Mouse (Mus musculus): ENCODE results near the gene Ltb4r1. TPM values are rescaled to one million over a fixed set of nuclear protein-coding genes. Genes with fewer than 3 reads are reported as not detected.

Ltb4r1 gene
- polyA plus RNA-seq, 1 experiment from 2014 or later, result 1.0 TPM

DNA sequence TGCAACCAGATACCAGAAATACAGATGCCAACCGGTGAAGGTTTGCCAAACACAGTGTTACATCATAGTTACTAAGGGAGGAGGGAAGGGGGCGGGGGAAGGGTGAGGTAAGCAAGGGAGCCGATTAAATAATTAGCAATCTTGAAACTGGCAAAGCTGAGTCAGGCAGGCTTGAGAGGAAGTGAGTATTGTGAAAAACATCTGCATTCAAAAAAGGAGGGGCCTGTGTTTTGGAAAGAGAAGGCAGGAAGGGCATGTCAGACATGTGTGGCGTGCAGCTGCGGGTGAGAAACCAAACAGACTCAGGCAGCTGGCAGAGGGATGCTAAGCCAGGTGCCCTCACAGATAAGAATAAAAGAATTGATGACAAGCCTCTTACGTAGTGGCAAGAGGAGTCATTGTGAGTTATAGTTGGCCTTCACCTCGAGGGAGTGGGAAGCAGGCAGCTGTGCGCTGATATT is 41.3 kb upstream of the Ltb4r1 start:
- Histone ChIP-seq H3K27me3 (replicated peaks; ENCODE audit: control insufficient read depth, insufficient read depth, low read length) (no peaks in the 10 kb centered on the region), H3K9ac (ENCODE audit: low read depth, low read length) (no peak overlapping the region), H3K9me3 (ENCODE audit: control insufficient read depth, low read length) (no peaks in the 10 kb centered on the region), H3K36me3 (ENCODE audit: control insufficient read depth, insufficient read depth, low read length) (no peaks in the 10 kb centered on the region), H3K27ac (ENCODE audit: low read length) (no peak overlapping the region), H3K4me1 (ENCODE audit: control insufficient read depth, insufficient read depth, low read length) (peaks cover 3% of the 10 kb centered on the region; the same call in 1 of the 2 replicates), H3K4me3 (ENCODE audit: low read length) (no peak overlapping the region), H3K4me2 (ENCODE audit: low read depth, low read length) (no peak overlapping the region)
- 53% methylated on average over 8 of the region's 8 CpGs for WGBS
- ATAC-seq, result no peak

DNA sequence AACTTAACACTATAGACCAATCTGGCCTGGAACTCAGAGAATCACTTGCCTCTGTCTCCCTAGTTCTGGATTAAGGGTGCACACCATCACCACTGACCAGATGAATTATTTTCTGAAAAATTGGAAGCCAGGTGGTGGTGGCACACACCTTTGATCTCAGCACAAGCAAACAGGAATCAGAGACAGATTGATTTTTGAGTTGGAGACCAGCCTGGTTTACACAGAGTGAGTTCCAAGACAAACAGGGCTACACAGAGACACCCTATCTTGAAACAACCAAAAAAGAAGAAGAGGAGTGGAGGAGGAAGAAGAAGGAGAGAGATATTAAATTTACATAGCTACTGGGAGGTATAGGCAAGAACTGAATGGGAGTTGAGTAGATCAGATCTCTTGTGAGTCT is 39.5 kb upstream of the Ltb4r1 start:
- Histone ChIP-seq H3K9ac (ENCODE audit: low read depth, low read length) (no peak overlapping the region), H3K4me1 (ENCODE audit: control insufficient read depth, insufficient read depth, low read length) (peaks cover 3% of the 10 kb centered on the region; the same call in 1 of the 2 replicates)
- ATAC-seq, result no peak

DNA sequence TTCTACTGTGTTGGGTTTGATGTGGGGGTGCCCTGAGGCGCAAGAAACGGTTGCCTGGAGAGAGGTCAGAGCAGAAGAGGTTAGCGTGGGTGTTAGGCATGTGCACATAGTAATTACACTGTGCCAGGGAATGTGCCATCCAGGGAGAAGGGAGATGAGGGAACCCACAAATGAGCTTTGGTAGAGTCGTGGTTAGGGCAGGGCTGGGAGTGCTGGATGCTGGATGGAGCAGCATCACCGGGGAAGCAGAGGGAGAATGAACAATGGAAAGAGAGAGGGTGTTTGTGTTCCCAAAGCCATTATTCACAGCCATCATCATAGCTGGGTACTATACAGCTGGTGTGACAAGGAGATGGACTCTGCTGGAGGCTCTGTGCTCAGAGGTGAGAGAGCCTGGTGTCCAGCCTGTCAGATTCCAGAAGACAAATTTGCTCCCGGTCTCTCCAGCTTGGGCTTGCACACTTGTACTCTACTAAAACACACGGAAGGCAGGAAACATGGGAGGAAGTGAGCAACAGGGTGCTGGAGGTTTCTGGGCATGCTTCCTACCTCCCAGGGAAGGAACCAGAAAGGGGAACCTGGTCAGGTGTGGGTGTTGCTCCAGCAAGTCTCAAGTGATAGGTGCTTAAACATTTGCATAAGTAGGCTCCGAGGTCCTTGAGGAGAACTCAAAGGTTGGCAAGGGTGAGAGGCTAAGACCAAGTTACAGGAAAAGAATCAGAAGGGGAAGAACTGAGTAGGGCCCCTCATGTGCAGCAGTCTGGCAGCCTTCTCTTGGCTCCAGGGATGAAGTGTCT is 37.7 kb upstream of the Ltb4r1 start:
- Histone ChIP-seq H3K4me3 (ENCODE audit: low read length) (no peak overlapping the region), H3K9ac (ENCODE audit: low read depth, low read length) (no peak overlapping the region), H3K4me2 (ENCODE audit: low read depth, low read length) (no peak overlapping the region), H3K27ac (ENCODE audit: low read length) (no peak overlapping the region), H3K9me3 (ENCODE audit: control insufficient read depth, low read length) (no peaks in the 10 kb centered on the region), H3K4me1 (ENCODE audit: control insufficient read depth, insufficient read depth, low read length) (no peaks in the 10 kb centered on the region), H3K36me3 (ENCODE audit: control insufficient read depth, insufficient read depth, low read length) (no peaks in the 10 kb centered on the region), H3K27me3 (replicated peaks; ENCODE audit: control insufficient read depth, insufficient read depth, low read length) (no peaks in the 10 kb centered on the region; the same call in 1 of the 2 replicates)
- 55% methylated on average over 8 of the region's 8 CpGs for WGBS
- ATAC-seq, result no peak

More for the DNA sequence above, 39.5 kb upstream of the Ltb4r1 start:
- Histone ChIP-seq H3K27ac (ENCODE audit: low read length) (no peak overlapping the region), H3K36me3 (ENCODE audit: control insufficient read depth, insufficient read depth, low read length) (no peaks in the 10 kb centered on the region), H3K27me3 (replicated peaks; ENCODE audit: control insufficient read depth, insufficient read depth, low read length) (no peaks in the 10 kb centered on the region; the same call in 1 of the 2 replicates), H3K4me3 (ENCODE audit: low read length) (no peak overlapping the region), H3K4me2 (ENCODE audit: low read depth, low read length) (no peak overlapping the region), H3K9me3 (ENCODE audit: control insufficient read depth, low read length) (no peaks in the 10 kb centered on the region)

DNA sequence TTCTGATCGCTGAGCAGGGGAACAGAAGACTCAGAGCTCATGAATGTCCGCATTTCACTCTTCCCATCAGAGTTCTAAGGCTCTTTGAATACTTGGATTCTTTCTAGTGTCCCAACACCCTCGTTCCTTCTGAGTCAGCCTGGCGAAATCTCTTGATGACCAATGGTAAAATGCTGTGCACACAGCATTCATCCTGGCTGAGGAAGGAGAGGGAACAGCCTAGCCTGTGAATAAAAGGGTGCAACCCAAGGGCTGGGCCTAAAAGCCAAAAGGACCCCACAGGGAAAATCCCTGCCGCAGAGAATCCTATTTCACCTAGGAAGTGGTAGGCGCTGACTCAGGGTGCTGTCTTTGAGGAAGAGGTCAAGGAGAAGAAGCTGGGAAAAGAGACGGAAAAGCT is 35.6 kb upstream of the Ltb4r1 start:
- H3K27me3 ChIP-seq (replicated peaks; ENCODE audit: control insufficient read depth, insufficient read depth, low read length), result no peaks in the 10 kb centered on the region; the same call in 1 of the 2 replicates
- 81% methylated on average over 7 of the region's 7 CpGs for WGBS
- no peaks in the 10 kb centered on the region for H3K9me3 ChIP-seq (ENCODE audit: control insufficient read depth, low read length)
- no peaks in the 10 kb centered on the region for H3K36me3 ChIP-seq (ENCODE audit: control insufficient read depth, insufficient read depth, low read length)
- no peak overlapping the region for H3K4me2 ChIP-seq (ENCODE audit: low read depth, low read length)
- no peak overlapping the region for H3K27ac ChIP-seq (ENCODE audit: low read length)
- no peak for ATAC-seq
- H3K4me3 ChIP-seq (ENCODE audit: low read length), result no peak overlapping the region
- peaks cover 5% of the 10 kb centered on the region; the same call in 1 of the 2 replicates for H3K4me1 ChIP-seq (ENCODE audit: control insufficient read depth, insufficient read depth, low read length)
- no peak overlapping the region for H3K9ac ChIP-seq (ENCODE audit: low read depth, low read length)

DNA sequence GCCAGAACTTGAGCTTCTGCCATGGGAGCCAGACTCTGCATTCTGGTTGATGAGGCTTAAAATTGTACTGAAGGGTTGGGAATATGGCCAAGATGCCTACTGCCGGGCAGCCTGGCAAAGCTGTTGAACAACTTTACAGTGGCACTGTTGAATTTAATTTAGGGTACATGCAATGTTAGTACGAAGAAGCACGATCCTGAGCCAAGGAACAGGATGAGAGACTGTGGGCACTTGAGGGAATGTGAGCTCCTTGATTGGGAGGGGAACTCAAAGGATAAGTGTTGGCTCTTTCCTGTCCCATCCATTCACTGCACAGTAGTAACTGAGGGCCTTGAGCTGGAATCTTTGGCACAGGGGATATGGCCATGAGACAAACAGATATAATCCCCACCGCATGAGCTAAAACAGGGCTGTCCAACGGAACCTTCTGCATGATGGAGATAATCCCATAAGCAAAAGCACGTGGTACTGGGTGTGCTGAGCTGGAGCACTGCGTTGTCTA is 35.2 kb upstream of the Ltb4r1 start:
- 81% methylated on average over 7 of the region's 7 CpGs for WGBS
- Histone ChIP-seq H3K4me1 (ENCODE audit: control insufficient read depth, insufficient read depth, low read length) (peaks cover 6% of the 10 kb centered on the region), H3K27ac (ENCODE audit: low read length) (no peak overlapping the region), H3K9ac (ENCODE audit: low read depth, low read length) (no peak overlapping the region), H3K4me2 (ENCODE audit: low read depth, low read length) (no peak overlapping the region), H3K4me3 (ENCODE audit: low read length) (no peak overlapping the region), H3K9me3 (ENCODE audit: control insufficient read depth, low read length) (no peaks in the 10 kb centered on the region), H3K27me3 (replicated peaks; ENCODE audit: control insufficient read depth, insufficient read depth, low read length) (no peaks in the 10 kb centered on the region; the same call in 1 of the 2 replicates), H3K36me3 (ENCODE audit: control insufficient read depth, insufficient read depth, low read length) (no peaks in the 10 kb centered on the region)
- no peak for ATAC-seq

DNA sequence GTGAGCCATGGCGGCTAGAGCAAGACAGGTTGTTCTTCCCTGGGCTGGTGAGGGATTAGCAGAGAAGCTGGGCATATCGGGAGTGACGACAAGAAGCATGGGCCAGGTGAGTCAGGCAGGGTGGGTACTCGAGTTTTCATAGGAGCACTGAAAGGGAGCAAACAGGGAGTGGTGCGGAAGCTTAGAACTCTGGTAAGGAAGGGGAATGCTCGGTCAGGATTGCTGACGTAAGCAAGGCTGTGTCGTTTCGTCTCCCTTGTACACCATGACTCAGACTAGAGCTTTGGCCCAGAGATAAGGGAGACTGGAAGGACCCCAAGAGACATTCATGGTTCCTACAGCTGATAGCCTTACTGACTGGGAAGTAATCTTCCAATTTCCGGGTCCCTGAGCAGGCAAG is 31.9 kb upstream of the Ltb4r1 start:
- peak; percentile 67 for ATAC-seq

DNA sequence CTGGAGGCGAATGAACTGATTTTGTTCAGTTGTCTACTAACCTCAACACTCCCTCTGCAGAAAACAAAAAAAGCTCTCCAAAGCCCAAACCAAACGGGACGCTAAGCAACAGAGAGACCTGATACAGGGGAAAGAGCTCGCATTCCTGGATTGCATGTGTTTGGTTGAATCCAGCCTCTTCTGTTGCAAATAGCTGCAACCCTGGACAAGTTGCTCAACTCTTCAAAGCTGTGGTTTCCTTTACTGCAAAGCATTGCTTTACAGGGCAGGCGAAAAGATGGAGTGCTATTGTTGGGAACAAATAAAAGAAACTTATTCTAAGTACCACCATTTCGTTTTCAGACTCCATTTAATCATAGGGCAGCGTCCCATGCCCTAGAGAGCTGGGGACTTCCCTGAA is 30.9 kb upstream of the Ltb4r1 start:
- Histone ChIP-seq H3K27me3 (replicated peaks; ENCODE audit: control insufficient read depth, insufficient read depth, low read length) (no peaks in the 10 kb centered on the region; the same call in 1 of the 2 replicates), H3K27ac (ENCODE audit: low read length) (no peak overlapping the region), H3K9ac (ENCODE audit: low read depth, low read length) (no peak overlapping the region), H3K4me2 (ENCODE audit: low read depth, low read length) (no peak overlapping the region), H3K4me1 (ENCODE audit: control insufficient read depth, insufficient read depth, low read length) (peaks cover 19% of the 10 kb centered on the region), H3K4me3 (ENCODE audit: low read length) (no peak overlapping the region), H3K9me3 (ENCODE audit: control insufficient read depth, low read length) (no peaks in the 10 kb centered on the region), H3K36me3 (ENCODE audit: control insufficient read depth, insufficient read depth, low read length) (no peaks in the 10 kb centered on the region; the same call in 1 of the 2 replicates)
- ATAC-seq, result no peak
- WGBS, result 58% methylated on average over 7 of the region's 7 CpGs

More for the DNA sequence above, 31.9 kb upstream of the Ltb4r1 start:
- Histone ChIP-seq H3K9ac (ENCODE audit: low read depth, low read length) (no peak overlapping the region), H3K27me3 (replicated peaks; ENCODE audit: control insufficient read depth, insufficient read depth, low read length) (no peaks in the 10 kb centered on the region; the same call in 1 of the 2 replicates), H3K36me3 (ENCODE audit: control insufficient read depth, insufficient read depth, low read length) (no peaks in the 10 kb centered on the region), H3K4me1 (ENCODE audit: control insufficient read depth, insufficient read depth, low read length) (peaks cover 19% of the 10 kb centered on the region), H3K4me2 (ENCODE audit: low read depth, low read length) (no peak overlapping the region), H3K9me3 (ENCODE audit: control insufficient read depth, low read length) (no peaks in the 10 kb centered on the region), H3K4me3 (ENCODE audit: low read length) (no peak overlapping the region), H3K27ac (ENCODE audit: low read length) (no peak overlapping the region)
- 63% methylated on average over 10 of the region's 10 CpGs for WGBS

DNA sequence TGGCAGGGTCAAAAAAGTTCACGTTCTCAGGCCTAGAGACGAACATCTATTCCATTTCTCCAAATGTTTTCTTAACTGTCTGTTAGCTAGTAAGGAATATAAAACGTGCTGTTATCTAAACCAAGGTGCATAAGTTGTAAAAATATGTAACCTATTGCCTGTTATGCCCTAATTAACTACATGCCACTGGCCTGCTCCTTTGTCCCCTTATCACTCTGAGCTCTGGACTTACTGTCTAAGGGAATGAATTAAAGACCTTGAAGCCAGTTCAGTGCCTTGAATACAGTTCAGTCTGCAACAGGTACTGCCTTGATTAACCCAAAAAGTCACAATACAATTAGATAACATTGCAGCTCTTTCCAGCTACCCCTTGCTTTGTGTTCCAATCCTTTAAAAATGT is 30.4 kb upstream of the Ltb4r1 start:
- H3K27ac ChIP-seq (ENCODE audit: low read length), result 0 out of 2 replicates have a peak overlapping the region, but pooled peaks have one; percentile 23
- no peaks in the 10 kb centered on the region; the same call in 1 of the 2 replicates for H3K36me3 ChIP-seq (ENCODE audit: control insufficient read depth, insufficient read depth, low read length)
- 34% methylated on average over 3 of the region's 3 CpGs for WGBS
- ATAC-seq, result peak; percentile 86
- no peak overlapping the region for H3K4me2 ChIP-seq (ENCODE audit: low read depth, low read length)
- H3K4me1 ChIP-seq (ENCODE audit: control insufficient read depth, insufficient read depth, low read length), result peaks cover 19% of the 10 kb centered on the region
- H3K27me3 ChIP-seq (replicated peaks; ENCODE audit: control insufficient read depth, insufficient read depth, low read length), result no peaks in the 10 kb centered on the region; the same call in 1 of the 2 replicates
- no peaks in the 10 kb centered on the region for H3K9me3 ChIP-seq (ENCODE audit: control insufficient read depth, low read length)
- H3K4me3 ChIP-seq (ENCODE audit: low read length), result no peak overlapping the region
- H3K9ac ChIP-seq (ENCODE audit: low read depth, low read length), result no peak overlapping the region

DNA sequence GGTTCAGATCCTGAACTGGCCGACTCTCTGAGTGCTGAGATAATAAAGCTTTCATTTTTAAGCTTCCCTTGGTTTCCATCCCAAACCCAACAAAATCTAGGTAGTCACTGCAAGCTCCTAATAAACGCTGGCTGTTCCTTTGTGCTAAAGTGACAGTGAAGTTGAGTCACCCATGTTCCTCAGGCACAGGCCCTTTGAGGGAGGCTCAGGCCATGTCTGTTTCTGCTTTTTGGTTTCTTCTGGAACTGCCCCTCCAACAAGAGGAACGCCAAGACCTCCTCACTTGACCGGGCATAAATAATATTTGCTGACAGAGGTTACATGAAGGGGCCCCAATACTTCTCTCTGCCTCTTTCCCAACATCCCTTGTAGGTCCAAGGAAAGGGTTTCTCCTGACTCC is 30.0 kb upstream of the Ltb4r1 start:
- H3K9me3 ChIP-seq (ENCODE audit: control insufficient read depth, low read length), result no peaks in the 10 kb centered on the region
- peak overlapping the region; percentile 23; the same call in 1 of the 2 replicates for H3K27ac ChIP-seq (ENCODE audit: low read length)
- H3K36me3 ChIP-seq (ENCODE audit: control insufficient read depth, insufficient read depth, low read length), result no peaks in the 10 kb centered on the region; the same call in 1 of the 2 replicates
- WGBS, result 63% methylated on average over 4 of the region's 4 CpGs
- H3K4me3 ChIP-seq (ENCODE audit: low read length), result no peak overlapping the region
- no peak overlapping the region for H3K4me2 ChIP-seq (ENCODE audit: low read depth, low read length)
- no peak overlapping the region for H3K9ac ChIP-seq (ENCODE audit: low read depth, low read length)
- no peaks in the 10 kb centered on the region for H3K27me3 ChIP-seq (replicated peaks; ENCODE audit: control insufficient read depth, insufficient read depth, low read length)
- H3K4me1 ChIP-seq (ENCODE audit: control insufficient read depth, insufficient read depth, low read length), result peaks cover 19% of the 10 kb centered on the region
- no peak for ATAC-seq
